Mouse (Mus musculus): ENCODE data around the gene S100a8. TPM values are rescaled to one million over a fixed set of nuclear protein-coding genes. Genes with fewer than 3 reads are reported as not detected.

S100a8 gene
- total RNA-seq (2014; rRNA removed) (6.7 and 15.1 TPM in 2 replicates), polyA plus RNA-seq (2015; fragmentation: Nextera tagmentation; extraction: Ambion mirVana) (4.3 and 13.9 TPM in 2 replicates)

DNA sequence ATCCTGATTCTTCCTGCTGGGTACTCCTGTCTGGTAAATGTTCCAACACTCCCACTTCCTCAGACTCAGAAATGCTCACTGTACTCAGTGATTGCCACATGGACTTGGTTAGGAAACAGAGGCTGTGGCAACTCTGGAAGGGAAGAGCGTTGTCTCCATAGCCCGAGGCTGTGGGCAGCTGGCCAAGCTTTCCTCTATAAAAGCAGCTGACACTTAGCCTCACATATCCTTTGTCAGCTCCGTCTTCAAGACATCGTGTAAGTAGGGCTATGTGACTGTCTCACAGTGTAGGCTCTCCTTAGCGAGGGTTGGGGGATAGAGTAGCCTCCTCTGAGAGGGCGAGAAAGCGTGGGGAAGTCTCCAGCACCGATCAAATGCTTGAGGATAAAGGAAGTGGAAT lies at the start of gene S100a8:
TSS of gene S100a8 (plus strand) at position 133 of the 400 bp plus-strand sequence.
- Histone ChIP-seq H3K4me2 (ENCODE audit: low read depth) (no peak within 1 kb of the TSS), H3K27me3 (ENCODE audit: insufficient read depth, low read length) (no peaks in the 10 kb centered on the region)
- 46% methylated on average over 8 of the region's 8 CpGs for WGBS

DNA sequence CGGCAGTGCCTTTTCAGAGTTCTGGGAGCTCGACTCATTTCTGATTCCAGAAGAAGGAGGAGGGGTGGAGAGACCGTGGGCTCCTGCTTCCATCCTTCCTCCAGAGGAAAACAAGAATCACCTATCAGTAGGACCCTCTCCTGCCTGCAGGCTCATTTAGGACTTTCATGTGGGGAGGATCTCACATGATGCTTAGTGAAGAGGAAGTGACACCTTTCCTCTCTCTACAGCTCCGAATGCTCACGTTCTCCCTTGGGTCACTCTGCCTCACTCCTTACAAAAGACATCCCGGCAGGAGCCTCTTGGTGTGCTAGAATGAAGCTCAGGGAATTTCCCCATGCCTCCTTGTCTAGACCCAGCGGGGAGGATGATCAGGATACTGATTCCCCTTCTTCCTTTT lies 47.2 kb upstream of the S100a8 start:
- Histone ChIP-seq H3K27ac (ENCODE audit: low read depth, low read length) (no peak overlapping the region), H3K9ac (no peak overlapping the region), H3K9me3 (ENCODE audit: low read length) (no peaks in the 10 kb centered on the region), H3K4me2 (ENCODE audit: low read depth) (no peak overlapping the region), H3K27me3 (ENCODE audit: insufficient read depth, low read length) (no peaks in the 10 kb centered on the region), H3K4me3 (ENCODE audit: low read depth, low read length) (no peak overlapping the region), H3K36me3 (ENCODE audit: insufficient read depth) (no peaks in the 10 kb centered on the region), H3K4me1 (ENCODE audit: insufficient read depth) (peaks cover 10% of the 10 kb centered on the region; the same call in 1 of the 2 replicates)
- 55% methylated on average over 7 of the region's 7 CpGs for WGBS
- no peak for DNase-seq
- ATAC-seq = no peak
- no peak for TF ChIP-seq CTCF (IDR thresholded peaks at IDR 0.05; ENCODE audit: low read depth)

More for the DNA sequence above, at the start of gene S100a8:
- no peak for ATAC-seq
- no peak for DNase-seq
- Histone ChIP-seq H3K4me1 (ENCODE audit: insufficient read depth) (no peaks in the 10 kb centered on the region), H3K4me3 (ENCODE audit: low read depth, low read length) (no peak within 1 kb of the TSS), H3K9me3 (ENCODE audit: low read length) (no peaks in the 10 kb centered on the region), H3K27ac (ENCODE audit: low read depth, low read length) (no peak within 1 kb of the TSS), H3K36me3 (ENCODE audit: insufficient read depth) (no peaks in the 10 kb centered on the region), H3K9ac (no peak within 1 kb of the TSS)
- TF ChIP-seq CTCF (IDR thresholded peaks at IDR 0.05; ENCODE audit: low read depth) = no peak

DNA sequence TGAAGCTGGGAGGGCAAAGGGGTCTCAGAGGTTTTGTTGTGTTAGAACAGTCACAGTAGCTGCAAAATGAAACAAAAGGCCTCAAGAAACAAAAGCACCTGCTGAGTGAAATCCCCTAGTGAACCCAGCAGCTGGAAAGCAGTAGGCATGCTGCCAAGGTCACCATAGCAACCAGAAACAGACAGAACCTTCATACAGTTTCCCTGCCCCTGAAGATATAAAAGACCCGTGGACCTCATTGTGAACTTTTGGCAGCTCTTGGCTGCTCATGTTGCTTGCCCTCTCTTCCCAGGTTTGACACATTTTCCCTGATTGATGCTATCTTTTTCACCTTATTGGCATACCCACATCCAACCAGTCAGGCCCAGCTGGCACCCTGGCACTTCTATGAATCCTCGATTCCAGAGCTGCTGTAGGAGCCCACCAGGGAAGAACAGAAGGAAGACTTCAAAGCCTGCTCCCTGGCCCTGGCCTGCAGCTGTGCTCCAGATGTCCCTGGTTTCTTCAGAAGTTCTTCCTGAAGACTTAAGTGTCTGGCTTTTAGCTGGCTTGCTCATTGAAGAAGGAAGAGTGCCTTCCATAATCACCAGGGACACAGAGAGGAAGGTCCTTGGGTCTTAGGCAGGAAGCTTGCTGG lies 45.2 kb upstream of the S100a8 start:
- Histone ChIP-seq H3K9me3 (ENCODE audit: low read length) (no peaks in the 10 kb centered on the region), H3K9ac (no peak overlapping the region), H3K36me3 (ENCODE audit: insufficient read depth) (no peaks in the 10 kb centered on the region), H3K27ac (ENCODE audit: low read depth, low read length) (no peak overlapping the region), H3K27me3 (ENCODE audit: insufficient read depth, low read length) (no peaks in the 10 kb centered on the region), H3K4me3 (ENCODE audit: low read depth, low read length) (no peak overlapping the region), H3K4me1 (ENCODE audit: insufficient read depth) (peaks cover 10% of the 10 kb centered on the region; the same call in 1 of the 2 replicates), H3K4me2 (ENCODE audit: low read depth) (no peak overlapping the region)
- ATAC-seq (peak; percentile 76), DNase-seq (peak; percentile 79)
- WGBS = 2% methylated on average over 2 of the region's 2 CpGs
- TF ChIP-seq CTCF (IDR thresholded peaks at IDR 0.05; ENCODE audit: low read depth) = no peak

DNA sequence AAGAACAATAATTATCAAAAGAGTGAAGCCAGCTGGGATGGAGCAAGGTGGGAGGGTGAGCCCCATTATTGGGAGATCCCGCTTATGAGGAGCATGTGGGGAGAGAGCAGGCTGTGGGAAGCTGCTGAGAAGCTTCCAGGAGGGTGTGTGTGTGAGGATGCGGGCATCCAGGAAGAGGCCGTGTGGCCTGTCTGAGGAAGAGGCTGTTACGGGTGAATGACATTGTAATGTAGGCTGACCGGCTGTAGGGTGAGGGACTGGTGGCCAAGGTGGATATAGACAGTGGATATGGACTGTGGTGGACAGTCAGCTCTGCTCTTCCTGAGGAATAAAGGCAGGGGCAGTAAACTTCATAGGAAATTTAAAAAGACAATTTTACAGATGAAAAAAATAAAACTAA lies 43.3 kb upstream of the S100a8 start:
- WGBS = 79% methylated on average over 5 of the region's 5 CpGs
- Histone ChIP-seq H3K36me3 (ENCODE audit: insufficient read depth) (no peaks in the 10 kb centered on the region), H3K27me3 (ENCODE audit: insufficient read depth, low read length) (no peaks in the 10 kb centered on the region), H3K9ac (no peak overlapping the region), H3K4me1 (ENCODE audit: insufficient read depth) (peaks cover 10% of the 10 kb centered on the region; the same call in 1 of the 2 replicates), H3K4me2 (ENCODE audit: low read depth) (no peak overlapping the region), H3K4me3 (ENCODE audit: low read depth, low read length) (no peak overlapping the region), H3K9me3 (ENCODE audit: low read length) (no peaks in the 10 kb centered on the region), H3K27ac (ENCODE audit: low read depth, low read length) (no peak overlapping the region)
- ATAC-seq = no peak
- DNase-seq = no peak
- no peak for TF ChIP-seq CTCF (IDR thresholded peaks at IDR 0.05; ENCODE audit: low read depth)

DNA sequence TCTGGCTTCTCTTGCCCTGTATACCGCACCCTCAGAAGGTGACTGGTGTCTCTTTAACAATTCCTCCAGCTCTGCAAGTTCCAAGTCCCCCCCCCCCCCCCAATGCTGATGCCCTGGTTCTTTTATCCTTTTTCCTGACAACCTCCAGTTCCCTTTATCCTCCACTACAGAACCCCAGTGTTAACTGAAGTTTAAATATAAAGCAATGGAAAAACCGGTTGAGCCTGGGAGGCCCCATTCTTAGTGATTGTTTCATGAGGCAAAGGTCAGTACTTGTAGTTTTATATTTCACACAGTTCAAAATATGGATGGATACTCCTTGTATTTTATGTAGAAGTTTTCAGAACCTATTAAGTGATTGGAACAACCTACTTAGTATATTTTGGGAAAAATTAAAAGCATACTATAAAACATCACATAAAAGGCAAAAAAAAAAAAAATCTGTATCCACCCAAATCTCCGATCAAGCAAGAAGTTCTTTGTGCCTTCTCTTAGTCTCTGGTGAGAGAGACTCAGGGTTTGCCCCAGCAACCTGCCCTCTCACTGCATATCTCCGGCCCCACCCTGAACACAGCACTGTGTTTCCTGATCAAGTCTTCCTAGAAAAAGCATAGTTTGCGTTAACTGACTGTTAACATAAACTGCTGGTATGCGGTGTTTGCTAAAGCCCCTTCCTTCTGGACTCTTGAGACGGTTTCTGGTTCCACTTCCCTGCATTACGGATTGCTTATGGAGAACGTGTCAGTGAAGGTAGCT lies 42.3 kb upstream of the S100a8 start:
- H3K36me3 ChIP-seq (ENCODE audit: insufficient read depth) = no peaks in the 10 kb centered on the region
- DNase-seq (no peak), ATAC-seq (no peak)
- peaks cover 10% of the 10 kb centered on the region; the same call in 1 of the 2 replicates for H3K4me1 ChIP-seq (ENCODE audit: insufficient read depth)
- no peaks in the 10 kb centered on the region for H3K9me3 ChIP-seq (ENCODE audit: low read length)
- H3K4me2 ChIP-seq (ENCODE audit: low read depth) = no peak overlapping the region
- no peak overlapping the region for H3K27ac ChIP-seq (ENCODE audit: low read depth, low read length)
- H3K9ac ChIP-seq = no peak overlapping the region
- 79% methylated on average over 9 of the region's 9 CpGs for WGBS
- no peak for TF ChIP-seq CTCF (IDR thresholded peaks at IDR 0.05; ENCODE audit: low read depth)
- H3K27me3 ChIP-seq (ENCODE audit: insufficient read depth, low read length) = no peaks in the 10 kb centered on the region
- no peak overlapping the region for H3K4me3 ChIP-seq (ENCODE audit: low read depth, low read length)

DNA sequence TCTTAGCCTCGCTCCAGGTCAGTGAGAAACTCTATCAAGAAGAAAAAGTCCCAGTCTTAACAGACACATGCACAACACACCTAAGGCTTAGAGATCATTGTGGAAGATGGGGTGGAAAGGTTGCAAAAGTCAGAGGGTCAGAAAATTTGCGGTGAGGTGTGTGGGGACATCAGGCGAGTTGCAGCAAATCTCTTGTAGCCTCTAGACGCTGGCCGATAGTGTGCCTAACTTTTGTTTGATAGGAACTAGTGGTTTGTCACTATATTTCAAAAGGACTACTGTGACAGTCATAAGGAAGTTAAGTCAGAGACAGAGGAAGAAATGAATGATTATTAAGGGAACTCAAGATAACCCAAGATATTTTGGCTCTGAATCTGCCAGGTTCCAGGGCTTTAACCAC lies 41.4 kb upstream of the S100a8 start:
- H3K4me2 ChIP-seq (ENCODE audit: low read depth) = no peak overlapping the region
- peaks cover 10% of the 10 kb centered on the region; the same call in 1 of the 2 replicates for H3K4me1 ChIP-seq (ENCODE audit: insufficient read depth)
- H3K4me3 ChIP-seq (ENCODE audit: low read depth, low read length) = no peak overlapping the region
- no peak overlapping the region for H3K9ac ChIP-seq
- H3K27me3 ChIP-seq (ENCODE audit: insufficient read depth, low read length) = no peaks in the 10 kb centered on the region
- no peak for TF ChIP-seq CTCF (IDR thresholded peaks at IDR 0.05; ENCODE audit: low read depth)
- no peaks in the 10 kb centered on the region for H3K9me3 ChIP-seq (ENCODE audit: low read length)
- DNase-seq (no peak), ATAC-seq (no peak)
- no peaks in the 10 kb centered on the region for H3K36me3 ChIP-seq (ENCODE audit: insufficient read depth)
- H3K27ac ChIP-seq (ENCODE audit: low read depth, low read length) = no peak overlapping the region
- WGBS = 96% methylated on average over 5 of the region's 5 CpGs

DNA sequence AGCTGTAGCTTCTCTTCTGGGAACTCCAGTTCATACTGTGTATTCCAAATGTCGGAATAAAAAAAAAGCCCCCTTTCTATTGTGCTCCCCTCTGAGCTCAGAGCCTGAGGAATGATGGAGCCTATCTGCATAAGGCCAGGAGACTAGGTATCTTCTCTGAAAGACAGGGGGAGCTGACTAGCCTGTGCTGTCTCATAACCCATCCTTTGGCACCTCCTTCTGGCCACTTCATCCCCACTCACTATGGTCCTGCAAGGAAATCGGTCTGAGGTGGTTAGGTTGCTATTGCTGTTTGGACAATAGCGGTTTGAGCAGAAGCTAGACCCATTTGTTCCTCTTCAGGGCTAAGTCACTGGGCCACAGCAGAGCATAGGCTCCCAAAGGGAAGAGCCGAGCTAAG lies 41.0 kb upstream of the S100a8 start:
- H3K4me2 ChIP-seq (ENCODE audit: low read depth) = no peak overlapping the region
- WGBS = 59% methylated on average over 4 of the region's 4 CpGs
- H3K4me3 ChIP-seq (ENCODE audit: low read depth, low read length) = no peak overlapping the region
- DNase-seq (no peak), ATAC-seq (peak; percentile 48; the same call in 1 of the 2 replicates)
- TF ChIP-seq CTCF (IDR thresholded peaks at IDR 0.05; ENCODE audit: low read depth) = peak; percentile 68
- no peak overlapping the region for H3K9ac ChIP-seq
- no peak overlapping the region for H3K27ac ChIP-seq (ENCODE audit: low read depth, low read length)
- no peaks in the 10 kb centered on the region for H3K9me3 ChIP-seq (ENCODE audit: low read length)
- peaks cover 10% of the 10 kb centered on the region; the same call in 1 of the 2 replicates for H3K4me1 ChIP-seq (ENCODE audit: insufficient read depth)
- H3K36me3 ChIP-seq (ENCODE audit: insufficient read depth) = no peaks in the 10 kb centered on the region
- no peaks in the 10 kb centered on the region for H3K27me3 ChIP-seq (ENCODE audit: insufficient read depth, low read length)
